Mouse (Mus musculus) cerebellum, adult 18-20 months (tissue): ENCODE data around the gene Smg6.

ENCODE experiments used
- DNase-seq, 2 experiments: peaks; one replicate each; pipeline ENCODE4 v3.0.0; 2021

The Smg6 gene

GRCm38 (mm10) chr11:75051239-75051638, 125.6 kb downstream of the Smg6 start:
- no peak for DNase-seq

GRCm38 (mm10) chr11:75051712-75052550, 126.3 kb downstream of the Smg6 start:
- no peak for DNase-seq

GRCm38 (mm10) chr11:75053020-75053419, 127.4 kb downstream of the Smg6 start:
- DNase-seq = no peak

DNA sequence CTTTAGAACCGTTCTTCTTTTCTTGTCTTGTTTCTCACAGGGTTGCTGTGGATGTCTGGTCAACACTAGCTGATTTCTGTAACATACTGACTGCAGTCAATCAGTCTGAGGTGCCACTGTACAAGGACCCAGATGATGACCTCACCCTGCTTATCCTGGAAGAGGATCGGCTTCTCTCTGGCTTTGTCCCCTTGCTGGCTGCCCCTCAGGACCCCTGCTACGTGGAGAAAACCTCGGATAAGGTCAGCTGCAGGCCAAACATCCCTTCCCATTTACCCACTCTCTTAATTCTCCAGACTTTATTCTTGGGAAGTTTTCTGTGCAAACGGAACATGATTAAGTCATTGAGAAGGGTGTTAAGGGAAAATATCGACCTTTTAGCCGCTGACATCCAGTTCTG, 128.1 kb downstream of the Smg6 start:
- no peak for DNase-seq

DNA sequence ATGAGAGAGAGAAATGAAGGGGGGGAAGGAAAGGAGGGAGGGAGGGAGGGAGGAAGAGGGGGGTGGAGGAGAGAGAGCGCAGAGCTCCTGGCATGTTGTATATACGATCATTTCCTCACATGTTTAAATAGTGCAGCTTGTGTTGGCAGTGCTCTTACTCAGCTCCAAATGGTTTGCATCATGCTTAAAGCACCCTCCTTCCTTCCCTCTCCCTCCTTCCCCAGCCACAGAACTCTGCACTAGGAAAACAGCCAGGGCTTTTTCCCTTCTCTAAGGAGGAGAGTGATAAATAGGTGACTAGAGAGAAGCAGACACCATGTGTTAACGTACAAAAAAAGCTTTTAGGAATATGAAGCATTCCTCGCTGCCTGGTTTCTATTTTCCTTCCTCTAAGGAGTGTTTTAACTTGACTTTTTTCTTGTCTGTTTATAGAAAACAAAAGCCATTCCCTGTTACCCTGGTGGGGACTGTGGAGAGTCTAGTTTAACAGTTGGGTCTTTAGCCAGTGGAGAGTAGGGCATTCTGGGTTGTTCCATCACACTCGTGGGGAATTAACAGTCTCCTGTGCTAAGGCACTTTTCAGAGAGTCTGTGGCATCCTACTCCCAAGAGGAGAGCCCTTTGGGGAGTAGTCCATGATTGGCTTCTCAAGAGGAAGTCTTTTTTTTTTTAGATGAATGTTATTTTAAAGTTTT, 128.7 kb downstream of the Smg6 start:
- no peak for DNase-seq

- DNase-seq = no peak
These were observed 129.2 kb downstream of the Smg6 start for GRCm38 (mm10) chr11:75054878-75055214.

DNA sequence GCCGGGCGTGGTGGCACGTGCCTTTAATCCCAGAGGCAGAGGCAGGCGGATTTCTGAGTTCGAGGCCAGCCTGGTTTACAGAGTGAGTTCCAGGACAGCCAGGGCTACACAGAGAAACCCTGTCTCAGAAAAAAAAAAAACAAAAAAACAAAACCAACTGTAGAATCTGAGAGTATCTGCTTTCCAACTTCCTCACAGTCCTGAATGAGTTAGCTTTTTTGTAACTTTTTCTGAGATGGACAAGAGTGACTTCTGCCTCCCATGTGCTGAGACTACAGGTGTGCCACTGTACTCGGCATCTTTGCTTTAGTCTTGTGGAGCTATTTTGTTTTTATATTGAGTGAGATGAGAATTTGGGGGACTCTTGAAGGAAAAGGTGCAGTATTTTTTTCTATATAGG, 137.0 kb downstream of the Smg6 start:
- DNase-seq = no peak

DNA sequence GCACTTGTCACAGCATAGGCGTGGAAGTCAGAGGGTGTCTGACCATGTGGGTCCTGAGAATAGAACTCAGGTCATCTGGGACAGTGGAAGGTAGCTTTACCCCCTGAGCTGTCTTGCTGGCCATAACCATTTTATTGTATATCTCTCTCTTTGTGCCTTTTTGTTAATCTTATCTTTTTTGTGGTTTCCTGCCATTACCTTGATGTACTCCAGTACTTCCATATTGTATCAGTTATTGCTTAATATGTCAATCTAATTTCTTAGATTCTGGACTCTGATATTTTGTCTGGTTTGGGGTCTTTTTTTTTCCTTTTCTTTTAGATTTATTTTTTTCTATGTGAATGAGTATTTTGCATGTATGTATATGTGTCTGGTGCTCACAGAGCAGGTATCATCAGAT, 138.6 kb downstream of the Smg6 start:
- DNase-seq = no peak

DNA sequence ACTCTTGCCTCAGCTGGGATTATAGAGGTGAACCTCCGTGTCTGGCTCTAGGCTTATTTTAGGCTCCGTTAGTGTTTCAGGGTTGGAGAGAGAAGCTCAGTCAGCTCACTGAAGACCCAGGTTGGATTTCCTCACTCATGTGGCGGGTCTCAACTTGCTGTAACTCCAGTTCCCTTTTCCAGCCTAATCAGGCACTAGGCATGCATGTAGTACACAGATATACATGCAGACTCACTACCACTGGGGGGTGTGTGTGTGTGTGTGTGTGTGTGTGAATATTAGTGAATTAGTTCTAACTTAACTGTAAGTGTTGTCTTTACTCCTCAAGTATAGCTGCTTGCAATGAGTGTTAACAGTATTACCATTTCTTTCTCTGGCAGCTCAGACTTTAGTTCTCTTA, 145.7 kb downstream of the Smg6 start:
- DNase-seq = no peak

DNA sequence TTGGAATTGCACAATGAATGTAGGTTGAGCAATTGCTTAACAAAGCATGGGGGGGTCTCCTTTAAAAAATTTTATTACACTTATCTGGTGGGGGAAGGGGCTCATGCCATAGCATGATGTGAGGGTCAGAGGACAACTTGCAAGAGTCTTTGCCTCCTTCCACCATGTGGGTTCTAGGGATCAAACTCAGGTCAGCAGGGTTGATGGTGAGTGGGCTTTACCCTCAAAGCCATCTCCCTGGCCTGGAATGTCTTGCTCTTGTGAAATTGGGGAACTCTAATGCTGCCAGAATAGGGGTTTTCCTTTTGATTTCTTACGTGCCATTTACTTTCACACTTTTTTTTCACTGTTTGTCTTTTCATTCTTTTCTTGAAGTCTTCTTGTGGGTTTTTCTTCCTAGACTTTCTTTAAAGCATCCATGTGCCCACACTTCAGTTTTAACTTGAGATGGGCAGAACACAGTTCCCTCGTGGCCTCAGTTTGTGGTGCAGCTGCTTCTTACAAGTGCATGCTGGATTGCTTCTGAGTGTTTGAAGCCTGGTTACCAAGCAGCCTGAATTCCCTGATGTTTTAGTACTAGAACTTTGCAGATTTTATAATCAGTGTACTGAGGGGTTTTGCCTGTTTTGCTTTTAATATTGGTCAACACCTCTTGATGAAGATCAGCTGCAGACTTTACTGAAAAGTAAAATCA, 147.5 kb downstream of the Smg6 start:
- no peak for DNase-seq

DNA sequence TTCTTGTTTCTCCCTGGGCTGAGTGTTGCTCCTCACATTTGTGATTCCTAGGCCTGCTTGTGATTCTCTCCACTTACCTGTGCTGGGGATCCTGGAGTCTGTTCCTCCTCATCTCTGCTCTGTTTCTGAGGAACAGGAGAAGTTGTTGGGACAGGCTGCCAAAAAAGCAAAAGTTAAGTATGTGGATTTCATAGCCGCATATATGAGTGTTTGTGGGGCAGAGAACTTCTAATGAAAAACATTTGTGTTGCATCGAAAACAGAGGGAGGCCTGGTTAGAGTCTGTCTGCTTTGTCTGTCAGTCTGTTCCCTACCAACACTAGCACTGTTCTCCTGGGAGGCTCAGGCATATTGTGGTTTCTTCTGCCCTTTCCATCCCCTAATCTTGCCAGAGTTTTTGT, 148.1 kb downstream of the Smg6 start:
- no peak for DNase-seq

DNA sequence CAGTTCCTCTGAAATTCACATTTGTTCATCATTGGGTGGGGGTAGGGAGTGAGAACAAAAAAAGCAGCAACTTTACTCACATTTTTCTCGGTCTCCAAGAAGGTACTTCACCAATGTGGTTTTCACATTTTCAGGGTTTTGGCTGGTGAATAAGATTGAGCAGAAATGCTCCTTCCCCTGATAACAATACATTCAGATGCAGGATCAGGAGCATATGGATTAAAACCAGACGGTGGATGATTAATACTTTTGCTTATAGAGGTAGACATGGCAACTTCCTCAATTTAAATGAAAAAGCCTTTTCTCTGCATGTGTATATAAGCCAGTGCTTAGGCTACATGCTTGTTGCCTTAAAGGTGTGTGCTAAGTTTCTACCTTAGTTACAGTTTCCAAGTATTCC, 148.9 kb downstream of the Smg6 start:
- no peak for DNase-seq

DNA sequence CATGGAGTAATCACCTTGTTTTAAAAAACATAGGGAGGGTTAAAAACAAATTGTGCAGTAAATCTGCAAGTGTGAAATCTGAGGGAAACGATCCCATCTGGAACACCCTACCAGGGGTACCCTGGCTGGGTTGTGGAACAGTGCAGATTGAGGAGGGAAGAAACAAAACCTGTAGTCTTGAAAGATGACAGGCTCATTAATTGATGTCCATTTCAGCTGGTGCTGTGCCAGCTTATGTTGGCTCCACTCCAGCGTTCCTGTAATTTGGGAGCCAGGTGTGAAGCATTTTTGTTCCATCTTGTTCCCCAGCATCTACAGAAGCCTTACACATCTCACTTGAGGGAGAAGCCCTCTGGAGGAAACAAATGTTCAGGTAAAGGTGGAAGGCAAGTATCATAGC, 153.0 kb downstream of the Smg6 start:
- peak; percentile 37 to 50 for DNase-seq

GRCm38 (mm10) chr11:75083031-75083430, 157.4 kb downstream of the Smg6 start:
- DNase-seq = peak in 1 of 2 experiments; percentile 19

- peak in 1 of 2 experiments; percentile 8 for DNase-seq
These were observed 166.5 kb downstream of the Smg6 start for GRCm38 (mm10) chr11:75092159-75092558.

DNA sequence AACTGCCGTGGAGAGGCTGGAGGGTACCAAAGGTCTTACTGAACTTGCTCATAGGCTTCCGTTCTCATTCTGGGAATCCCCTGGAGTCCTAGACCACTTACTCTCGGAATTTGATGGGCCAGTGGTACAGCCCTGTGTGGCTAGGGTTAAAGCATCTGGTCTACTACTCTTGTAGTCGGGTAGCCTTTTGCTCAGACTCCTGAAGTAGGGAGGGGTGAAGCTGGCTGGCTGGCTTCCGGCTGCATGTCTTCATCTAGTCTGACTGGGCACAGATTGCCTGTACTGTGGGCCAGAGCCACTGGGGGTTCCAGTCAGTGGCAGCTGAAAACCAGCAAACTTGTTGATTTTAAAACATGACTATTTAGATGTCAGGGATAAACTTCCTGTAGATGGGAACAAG, 167.0 kb downstream of the Smg6 start:
- DNase-seq = peak; percentile 21 to 27

GRCm38 (mm10) chr11:75094759-75095158, 169.1 kb downstream of the Smg6 start:
- DNase-seq = no peak

DNA sequence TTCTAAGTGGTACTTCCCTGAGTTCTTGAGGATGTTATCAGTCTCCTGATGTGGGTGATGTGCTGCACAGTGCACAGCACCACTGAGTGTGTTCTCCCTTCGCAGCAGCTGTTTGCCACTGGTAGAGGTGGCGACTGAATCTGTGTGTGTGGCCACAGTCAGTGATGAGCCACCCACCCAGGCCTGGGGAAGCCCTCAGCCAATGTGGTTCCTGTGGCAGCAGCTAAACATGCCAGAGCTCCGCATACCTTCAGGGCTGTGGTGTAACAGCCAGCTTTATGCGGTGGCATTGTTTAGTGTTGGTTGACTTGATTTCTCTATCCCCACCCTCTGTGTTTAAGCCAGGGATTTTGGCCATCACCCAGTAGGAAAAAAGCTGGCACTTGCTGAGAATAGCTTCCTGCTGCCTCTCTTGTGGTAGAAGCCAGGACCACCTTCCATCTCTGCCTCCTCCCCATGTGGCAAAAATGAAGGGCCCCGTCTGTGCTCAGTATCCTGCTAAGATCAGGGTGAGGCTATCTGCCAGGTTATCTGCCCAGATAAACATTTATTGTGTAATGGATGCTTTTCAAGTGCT, 177.2 kb downstream of the Smg6 start:
- DNase-seq = peak in 1 of 2 experiments; percentile 23

DNA sequence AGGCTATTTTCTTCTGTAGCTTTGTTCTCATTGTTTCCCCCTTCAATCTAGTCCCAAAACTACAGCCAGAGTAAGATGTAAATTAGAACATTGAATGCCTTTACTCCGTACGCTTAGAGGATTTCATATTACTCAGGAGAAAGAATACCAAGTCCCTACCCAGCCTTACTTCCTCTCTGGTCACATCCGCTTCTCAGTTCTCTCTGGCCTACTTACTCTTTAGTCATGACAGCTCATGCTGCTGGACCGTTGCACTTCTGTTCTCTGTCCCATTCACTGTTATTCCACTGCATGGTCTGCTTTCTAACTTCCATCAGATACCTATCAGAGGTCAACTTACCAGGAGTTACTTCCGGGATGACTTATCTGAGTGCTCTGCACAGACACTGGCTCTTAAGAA, 181.0 kb downstream of the Smg6 start:
- DNase-seq = no peak

GRCm38 (mm10) chr11:75108909-75109308, 183.3 kb downstream of the Smg6 start:
- DNase-seq = no peak

DNA sequence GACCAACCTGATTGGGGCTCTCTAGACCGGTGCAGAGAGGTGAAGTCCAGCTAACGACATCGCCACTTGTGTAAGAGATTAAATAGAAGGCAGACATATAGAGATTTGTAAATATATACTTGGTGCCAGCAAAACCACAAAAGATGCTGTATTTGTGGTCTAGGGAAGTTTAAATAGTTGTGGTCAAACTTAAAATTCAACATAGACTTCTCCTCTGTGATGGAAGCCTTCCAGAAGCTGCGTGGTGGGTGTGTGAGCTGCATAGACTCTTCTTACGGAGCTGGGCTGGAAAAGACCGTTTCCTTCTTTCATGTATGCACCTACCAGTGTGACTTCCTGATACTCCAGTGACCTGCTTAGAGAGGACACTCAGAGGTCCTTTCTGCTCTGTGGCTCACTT, 190.8 kb downstream of the Smg6 start:
- no peak for DNase-seq

GRCm38 (mm10) chr11:75118141-75118540, 192.5 kb downstream of the Smg6 start:
- DNase-seq = no peak

DNA sequence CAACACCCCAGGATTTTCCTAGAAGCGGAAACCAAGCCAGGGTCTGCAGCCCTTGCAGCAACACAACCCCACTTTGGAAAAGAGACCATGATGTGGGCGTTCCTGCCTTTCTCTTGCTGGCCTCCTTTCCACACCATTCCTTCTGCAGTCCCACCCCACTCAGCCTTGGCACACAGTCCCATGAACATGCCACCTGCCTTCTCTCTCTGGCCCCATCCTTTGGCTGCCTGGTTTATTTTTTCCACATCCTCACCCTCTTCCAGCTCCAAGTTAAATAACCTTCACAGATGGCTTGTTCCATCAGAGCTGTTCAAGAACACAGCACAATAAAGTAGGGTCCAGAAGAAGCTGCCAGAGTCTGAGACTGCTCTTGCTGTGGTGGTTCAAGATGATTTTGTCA, 193.7 kb downstream of the Smg6 start:
- DNase-seq = peak; percentile 58 to 76

- DNase-seq = no peak
These were observed 194.2 kb downstream of the Smg6 start for GRCm38 (mm10) chr11:75119841-75120240.
